Mouse (Mus musculus) liver, adult (tissue): ENCODE measurements around the gene Nisch.

Experiments used
- GATA4 ChIP-seq: IDR thresholded peaks from 2 replicates; pipeline ENCODE4 v1.6.1; 2014; ENCODE audit warnings: mild to moderate bottlenecking, low read length; ENCODE audit not compliant: insufficient replicate concordance

The Nisch gene

DNA sequence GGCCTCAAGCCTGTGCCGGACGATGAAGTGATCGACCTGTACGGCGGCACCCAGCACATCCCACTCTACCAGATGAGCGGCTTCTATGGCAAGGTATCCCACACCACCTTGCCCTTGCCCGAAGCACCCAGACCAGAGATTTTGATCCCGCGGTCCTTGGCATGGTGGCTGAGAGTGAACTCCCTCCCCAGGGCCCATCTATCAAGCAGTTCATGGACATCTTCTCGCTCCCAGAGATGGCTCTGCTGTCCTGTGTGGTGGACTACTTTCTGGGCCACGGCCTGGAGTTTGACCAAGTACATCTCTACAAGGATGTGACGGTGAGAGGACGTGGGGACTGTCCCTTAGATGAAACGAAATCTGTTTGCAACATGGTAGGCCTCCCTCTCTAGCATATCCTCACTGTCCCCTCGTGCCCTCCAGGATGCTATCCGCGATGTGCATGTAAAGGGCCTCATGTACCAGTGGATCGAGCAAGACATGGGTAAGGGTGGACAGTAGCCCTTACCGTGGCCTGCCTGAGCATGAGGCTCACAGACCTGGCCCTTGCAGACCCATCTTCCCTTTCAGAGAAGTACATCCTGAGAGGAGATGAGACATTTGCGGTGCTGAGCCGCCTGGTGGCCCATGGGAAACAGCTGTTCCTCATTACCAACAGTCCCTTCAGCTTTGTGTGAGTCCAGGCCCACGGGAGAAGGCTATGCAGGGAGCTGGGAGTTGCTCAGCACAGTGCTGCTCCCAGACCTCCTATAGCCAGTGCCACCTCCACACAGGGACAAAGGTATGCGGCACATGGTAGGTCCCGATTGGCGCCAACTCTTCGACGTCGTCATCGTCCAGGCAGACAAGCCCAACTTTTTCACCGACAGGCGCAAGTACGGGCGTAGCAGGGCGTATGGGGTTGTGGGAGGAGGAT is 81.0 kb downstream of the Nisch start:
- TF ChIP-seq GATA4 = no peak

DNA sequence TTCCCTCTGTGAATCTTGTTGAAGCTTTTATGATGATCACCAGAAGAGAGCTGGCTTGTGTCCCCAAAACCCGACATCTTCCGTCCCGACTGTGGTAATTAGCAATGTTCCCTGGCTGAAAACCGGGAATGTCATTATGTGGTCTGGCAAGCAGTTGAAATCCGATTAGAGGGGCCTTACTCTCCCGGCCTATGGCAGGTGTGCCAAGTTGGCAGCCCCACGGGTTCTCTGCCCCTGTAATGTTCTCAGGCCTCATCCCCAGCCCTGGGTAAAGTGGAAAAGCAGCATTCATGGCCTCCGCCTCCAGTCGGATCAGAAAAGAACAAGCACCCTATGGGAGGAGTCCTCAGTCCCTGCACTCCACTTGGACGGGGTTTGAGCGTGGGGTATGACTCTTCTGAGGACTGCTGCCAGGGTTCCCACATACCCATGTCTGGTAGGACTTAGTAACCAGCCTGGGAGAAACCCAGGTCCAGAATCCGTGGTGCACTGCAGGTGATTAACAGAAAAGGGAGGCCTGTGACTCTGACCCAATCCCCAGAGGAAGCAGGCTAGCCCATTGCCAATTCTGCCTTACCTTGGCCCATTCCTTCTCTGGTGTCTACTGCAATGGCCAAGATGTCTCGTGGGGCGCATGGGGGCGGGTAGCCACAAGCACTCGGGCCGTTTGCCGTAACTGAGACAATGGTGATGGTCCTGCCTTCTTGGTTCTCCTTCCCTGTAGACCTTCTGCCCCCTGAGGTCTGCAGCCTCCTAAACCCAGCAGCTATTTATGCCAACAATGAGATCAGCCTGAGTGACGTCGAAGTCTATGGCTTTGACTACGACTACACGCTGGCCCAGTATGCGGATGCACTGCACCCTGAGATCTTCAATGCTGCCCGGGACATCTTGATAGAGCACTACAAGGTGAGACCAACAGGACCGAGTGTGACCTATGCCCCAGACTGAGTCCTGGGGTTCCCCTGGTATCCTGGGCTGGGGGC is 82.4 kb downstream of the Nisch start:
- TF ChIP-seq GATA4 = no peak

- TF ChIP-seq GATA4 = no peak
Observed at GRCm38 (mm10) chr14:31133023-31133665, 83.6 kb downstream of the Nisch start.

GRCm38 (mm10) chr14:31132491-31132975 is 84.2 kb downstream of the Nisch start:
- no peak for TF ChIP-seq GATA4

GRCm38 (mm10) chr14:31132031-31132430 is 84.7 kb downstream of the Nisch start:
- TF ChIP-seq GATA4 = no peak

GRCm38 (mm10) chr14:31131272-31131821 is 85.4 kb downstream of the Nisch start:
- TF ChIP-seq GATA4 = no peak

- no peak; the same call in 1 of the 2 replicates for TF ChIP-seq GATA4
Observed at GRCm38 (mm10) chr14:31130236-31131220, 86.2 kb downstream of the Nisch start, which contains the start of gene Nt5dc2. TSS of gene Nt5dc2 (plus strand) at chr14:31131053.

DNA sequence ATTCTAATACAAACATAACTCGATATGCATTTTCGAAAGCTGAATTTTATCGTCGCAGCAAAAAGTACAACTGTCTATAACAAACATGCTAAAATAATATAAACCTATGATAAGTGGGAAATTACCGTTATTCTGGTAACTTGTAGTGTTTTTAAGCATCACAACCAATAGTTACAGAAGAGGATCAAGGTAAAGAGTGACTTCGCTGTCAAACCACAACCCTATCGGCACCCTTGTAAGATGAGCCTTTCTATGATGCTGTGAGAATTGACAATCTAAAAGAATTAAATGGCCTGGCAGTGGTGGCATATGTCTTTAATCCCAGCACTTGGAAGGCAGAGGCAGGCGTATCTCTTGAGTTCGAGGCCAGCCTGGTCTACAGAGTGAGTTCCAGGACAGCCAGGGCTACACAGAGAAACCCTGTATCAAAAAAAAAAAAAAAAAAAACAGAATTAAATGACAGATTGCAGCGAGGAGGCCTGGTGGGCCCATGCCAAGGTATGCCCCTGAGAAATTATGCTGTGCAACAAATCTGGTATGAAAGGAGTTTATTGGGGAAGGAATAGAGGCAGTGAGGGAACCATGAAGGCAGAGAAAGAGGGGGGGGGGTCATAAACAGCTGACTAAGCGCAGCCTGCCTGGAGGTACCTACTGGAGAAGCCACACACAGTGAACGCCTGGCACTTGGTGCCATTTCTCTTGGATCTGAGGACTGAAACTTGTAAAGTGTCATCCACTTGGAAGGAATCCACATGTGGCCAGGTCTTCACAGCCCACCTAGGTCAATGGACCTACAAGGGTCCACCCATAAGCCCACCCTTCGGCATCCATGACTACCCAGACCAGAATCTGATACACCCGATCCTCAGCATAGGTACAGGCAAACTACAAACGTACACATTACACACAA is 87.2 kb downstream of the Nisch start:
- TF ChIP-seq GATA4 = no peak

DNA sequence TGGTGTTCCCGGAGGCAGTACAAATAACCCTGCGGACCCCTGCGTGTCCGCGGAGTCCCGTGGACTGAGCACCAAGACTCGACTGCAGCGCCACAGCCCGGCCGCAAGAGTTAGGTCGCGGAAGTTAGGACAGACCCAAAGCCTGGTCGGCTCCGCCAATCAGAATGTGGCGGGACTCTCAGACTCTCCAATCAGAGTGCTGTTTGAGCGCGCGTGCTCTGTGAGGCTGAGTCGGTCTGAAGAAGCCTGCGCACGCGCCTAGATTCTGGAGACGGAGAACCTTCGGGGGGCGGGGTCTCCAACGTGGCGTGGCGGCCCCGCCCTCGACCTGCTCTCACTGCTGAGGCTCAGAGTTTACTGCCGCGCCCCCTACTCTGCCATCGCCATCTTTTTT is 87.9 kb downstream of the Nisch start, which contains the start of gene Smim4:
Gene Smim4, minus strand, starts transcription at position 131 of the 394 bp plus-strand sequence.
- peak; percentile 24; the same call in 1 of the 2 replicates for TF ChIP-seq GATA4

DNA sequence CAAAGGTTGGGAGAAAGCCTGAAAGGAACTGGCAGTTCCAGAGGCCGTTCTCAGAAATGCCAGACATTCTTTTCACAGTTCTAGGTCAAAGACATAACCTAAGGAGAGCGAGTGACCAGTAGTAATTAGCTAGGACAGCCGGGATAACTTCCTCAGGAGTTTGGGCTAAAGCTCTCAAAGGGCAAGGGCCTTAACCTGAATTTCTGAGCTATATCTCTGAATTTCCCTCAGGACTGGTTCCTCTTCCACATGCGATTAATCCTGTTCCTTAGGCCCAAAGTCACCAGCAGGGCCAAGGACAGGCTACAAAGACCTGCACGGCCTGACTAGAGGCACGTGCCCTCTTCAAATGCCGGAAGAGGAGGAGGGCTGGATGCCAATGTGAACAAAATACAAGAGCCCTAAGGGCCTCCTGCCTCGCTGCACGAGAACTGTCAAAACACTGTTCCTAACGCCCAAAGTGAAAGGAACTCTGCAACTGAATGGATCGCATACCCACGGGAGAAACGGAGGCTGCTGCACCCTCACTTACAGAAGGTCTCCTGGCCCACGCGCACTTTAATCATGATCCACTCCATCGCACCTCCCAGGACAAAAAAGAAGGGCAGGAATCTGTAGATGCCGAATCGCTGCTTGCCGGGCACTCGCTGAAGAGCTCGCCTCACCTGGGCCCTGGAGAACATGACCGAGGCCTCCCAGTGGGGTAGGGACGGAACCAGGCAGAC is 88.5 kb downstream of the Nisch start:
- no peak for TF ChIP-seq GATA4

- no peak for TF ChIP-seq GATA4
Observed at GRCm38 (mm10) chr14:31126826-31127225, 89.9 kb downstream of the Nisch start.
